Mouse (Mus musculus): ENCODE measurements around the gene Arpc1b.
"Not testable (repeated sequence)": the region's sequence is repeated elsewhere in the genome, so short reads cannot be mapped to it uniquely, and the experiment has no call there.

The Arpc1b gene

GRCm38 (mm10) chr5:145105694-145106275 lies 8.2 kb upstream of the Arpc1b start:
- in situ Hi-C loops (cut with MboI; ENCODE audit: low pct_unique_long_range_greater_than_20kb in 1 of 2, low sequenced_read_pairs in 2 of 2, unreplicated experiment in 1 of 2): no loop called here

DNA sequence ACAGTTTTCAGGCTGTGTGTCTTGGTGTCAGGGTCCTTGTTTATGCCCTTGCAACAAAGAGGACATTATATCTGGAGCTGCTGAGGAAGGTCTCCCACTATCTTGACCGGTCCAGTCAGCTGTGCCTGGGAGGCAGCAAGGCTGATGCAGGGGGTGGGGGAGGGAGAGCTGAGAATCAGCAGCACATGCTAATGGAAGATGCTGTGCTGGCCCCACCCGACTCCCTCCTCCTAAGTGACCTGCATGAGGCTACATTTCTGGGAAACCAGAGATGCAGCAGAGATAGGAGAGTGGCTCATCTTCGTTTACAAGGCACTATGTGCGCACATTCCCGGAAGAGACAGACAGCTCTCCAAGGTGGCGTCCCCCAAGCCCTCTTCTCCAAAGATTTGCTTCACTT lies 3.6 kb upstream of the Arpc1b start:
- in situ Hi-C loops (cut with MboI; ENCODE audit: low pct_unique_long_range_greater_than_20kb in 1 of 2, low sequenced_read_pairs in 2 of 2, unreplicated experiment in 1 of 2): no loop called here

- in situ Hi-C loops (cut with MboI; ENCODE audit: low pct_unique_long_range_greater_than_20kb in 1 of 2, low sequenced_read_pairs in 2 of 2, unreplicated experiment in 1 of 2): no loop called here
Measured at GRCm38 (mm10) chr5:145112566-145112965, 1.4 kb upstream of the Arpc1b start.

DNA sequence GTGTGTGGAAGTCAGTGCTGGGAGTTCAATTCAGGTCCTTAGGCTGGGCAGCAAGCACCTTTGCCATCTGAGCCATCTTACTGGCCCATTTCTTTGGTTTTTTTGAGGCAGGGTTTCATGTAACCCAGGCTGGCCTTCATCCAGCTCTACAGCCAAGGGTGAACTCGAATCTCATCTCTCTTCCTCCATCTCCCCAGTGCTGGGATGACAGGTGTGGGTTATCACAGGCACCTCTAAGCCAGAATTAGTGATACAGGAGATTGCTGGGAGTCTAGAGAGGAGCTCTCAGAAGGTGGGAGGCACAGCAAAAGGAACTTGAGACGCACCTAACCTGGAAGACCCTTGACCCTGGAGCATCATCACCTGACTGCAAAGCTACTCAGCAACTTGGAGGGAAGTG lies 599 bp upstream of the Arpc1b start:
- in situ Hi-C loops (cut with MboI; ENCODE audit: low pct_unique_long_range_greater_than_20kb in 1 of 2, low sequenced_read_pairs in 2 of 2, unreplicated experiment in 1 of 2): no loop called here

DNA sequence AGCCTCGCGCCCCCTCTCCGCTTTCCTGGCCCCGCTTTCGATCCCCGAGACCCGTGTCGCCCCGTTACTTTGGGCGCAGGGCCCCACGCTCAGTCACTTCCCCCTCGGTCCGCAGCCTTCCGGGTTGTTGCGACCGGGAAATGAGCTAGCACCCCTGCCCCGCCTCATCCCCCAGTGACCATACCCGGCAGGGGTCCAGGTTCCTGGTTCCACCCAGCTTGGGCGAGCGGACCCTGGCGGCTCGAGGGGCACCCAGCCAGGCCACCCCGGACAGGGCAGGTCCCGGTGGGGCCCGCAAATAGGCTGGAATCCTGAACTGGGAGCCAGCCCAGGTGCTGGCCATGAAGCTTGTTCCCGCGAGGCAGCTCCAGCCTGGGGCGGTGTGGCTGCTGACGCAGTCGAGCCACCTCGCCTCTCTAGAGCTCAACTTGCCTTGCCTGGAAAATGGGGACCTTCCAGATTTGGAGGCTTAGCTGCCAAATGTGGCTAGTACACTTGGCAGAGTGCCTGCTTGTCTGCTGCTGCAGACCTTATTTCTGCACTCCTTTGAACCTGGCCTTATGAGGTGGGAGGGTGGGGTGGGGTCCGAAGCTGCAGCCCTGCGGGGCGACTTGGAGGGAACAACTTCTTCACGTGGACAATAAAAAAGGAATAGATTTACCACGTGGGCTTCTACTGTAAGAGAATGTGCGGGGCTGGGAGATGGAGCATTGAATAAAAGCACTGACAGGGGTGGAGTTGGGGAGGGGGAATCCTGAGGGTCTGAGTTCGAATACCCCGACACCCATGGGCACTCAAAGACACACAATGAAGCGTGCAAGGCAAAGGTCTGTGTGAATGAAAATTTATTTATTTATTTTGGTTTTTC lies 825 bp downstream of the Arpc1b start:
- in situ Hi-C loops (cut with MboI; ENCODE audit: low pct_unique_long_range_greater_than_20kb in 1 of 2, low sequenced_read_pairs in 2 of 2, unreplicated experiment in 1 of 2): no loop called here

GRCm38 (mm10) chr5:145115736-145116135 lies 1.7 kb downstream of the Arpc1b start:
- in situ Hi-C loops (cut with MboI; ENCODE audit: low pct_unique_long_range_greater_than_20kb in 1 of 2, low sequenced_read_pairs in 2 of 2, unreplicated experiment in 1 of 2): no loop called here

GRCm38 (mm10) chr5:145116316-145116715 lies 2.3 kb downstream of the Arpc1b start:
- in situ Hi-C loops (cut with MboI; ENCODE audit: low pct_unique_long_range_greater_than_20kb in 1 of 2, low sequenced_read_pairs in 2 of 2, unreplicated experiment in 1 of 2): no loop called here

DNA sequence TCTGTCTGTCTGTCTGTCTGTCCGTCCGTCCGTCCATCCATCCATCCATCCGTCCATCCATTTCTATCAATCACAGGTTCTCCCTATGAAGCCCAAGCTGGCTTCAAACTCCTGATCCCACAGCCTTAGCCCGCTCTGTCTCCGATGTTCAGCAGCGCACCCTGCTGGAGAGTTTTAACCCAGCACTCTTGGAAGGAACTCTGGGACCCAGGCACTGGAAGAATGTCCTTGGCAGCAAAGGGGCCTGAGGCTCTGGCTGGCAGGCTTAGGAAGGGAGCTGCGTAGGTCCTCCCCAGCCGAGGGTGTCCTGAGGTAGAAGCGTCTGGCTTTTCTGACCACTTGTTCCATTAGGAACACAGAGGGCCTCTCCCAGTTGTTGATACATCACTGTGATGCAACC lies 2.9 kb downstream of the Arpc1b start:
- in situ Hi-C loops (cut with MboI; ENCODE audit: low pct_unique_long_range_greater_than_20kb in 1 of 2, low sequenced_read_pairs in 2 of 2, unreplicated experiment in 1 of 2): no loop called here

GRCm38 (mm10) chr5:145118005-145118404 lies 4.0 kb downstream of the Arpc1b start:
- in situ Hi-C loops (cut with MboI; ENCODE audit: low pct_unique_long_range_greater_than_20kb in 1 of 2, low sequenced_read_pairs in 2 of 2, unreplicated experiment in 1 of 2): no loop called here

DNA sequence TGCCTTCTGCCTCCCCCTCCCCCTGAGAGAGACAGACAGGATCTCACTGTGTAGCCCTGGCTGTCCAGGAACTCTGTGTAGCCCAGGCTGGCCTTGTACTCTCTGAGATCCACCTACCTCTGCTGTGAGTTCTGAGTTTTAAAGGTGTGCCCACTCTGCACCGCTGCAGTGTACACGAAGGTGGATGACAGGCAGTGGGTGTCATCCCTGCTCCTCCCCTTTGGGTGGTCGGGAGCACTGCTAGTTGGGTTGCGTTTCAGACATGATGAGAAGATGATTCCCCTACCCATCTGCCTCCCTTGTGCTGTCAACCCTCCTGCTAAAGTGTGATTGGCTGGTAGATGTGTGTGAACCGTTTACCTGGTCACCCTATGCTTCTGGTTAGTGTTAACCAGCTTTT lies 4.4 kb downstream of the Arpc1b start:
- in situ Hi-C loops (cut with MboI; ENCODE audit: low pct_unique_long_range_greater_than_20kb in 1 of 2, low sequenced_read_pairs in 2 of 2, unreplicated experiment in 1 of 2): no loop called here

DNA sequence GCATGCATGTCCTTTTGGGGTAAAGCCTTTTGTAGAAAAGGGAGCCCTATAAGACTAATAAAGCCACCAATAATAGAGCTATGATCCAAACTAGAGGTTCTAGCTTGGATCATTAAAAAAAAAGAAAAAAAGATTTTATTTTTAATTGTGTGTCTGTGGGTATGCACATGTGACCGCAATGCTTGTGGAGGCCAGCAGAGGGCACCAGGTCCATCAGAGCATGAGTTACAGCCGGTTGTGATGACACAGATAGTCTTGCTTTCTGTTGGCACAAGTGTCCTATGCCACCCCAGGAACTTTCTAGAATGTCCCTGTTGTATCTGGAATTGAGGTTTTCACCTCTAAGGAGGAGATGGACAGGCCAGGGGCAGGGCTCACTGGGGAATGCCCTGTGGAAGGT lies 5.4 kb downstream of the Arpc1b start:
- in situ Hi-C loops (cut with MboI; ENCODE audit: low pct_unique_long_range_greater_than_20kb in 1 of 2, low sequenced_read_pairs in 2 of 2, unreplicated experiment in 1 of 2): no loop called here

GRCm38 (mm10) chr5:145120921-145121320 lies 6.9 kb downstream of the Arpc1b start:
- in situ Hi-C loops (cut with MboI; ENCODE audit: low pct_unique_long_range_greater_than_20kb in 1 of 2, low sequenced_read_pairs in 2 of 2, unreplicated experiment in 1 of 2): no loop called here

GRCm38 (mm10) chr5:145123396-145123795 lies 9.4 kb downstream of the Arpc1b start:
- in situ Hi-C loops (cut with MboI; ENCODE audit: low pct_unique_long_range_greater_than_20kb in 1 of 2, low sequenced_read_pairs in 2 of 2, unreplicated experiment in 1 of 2): no loop called here

DNA sequence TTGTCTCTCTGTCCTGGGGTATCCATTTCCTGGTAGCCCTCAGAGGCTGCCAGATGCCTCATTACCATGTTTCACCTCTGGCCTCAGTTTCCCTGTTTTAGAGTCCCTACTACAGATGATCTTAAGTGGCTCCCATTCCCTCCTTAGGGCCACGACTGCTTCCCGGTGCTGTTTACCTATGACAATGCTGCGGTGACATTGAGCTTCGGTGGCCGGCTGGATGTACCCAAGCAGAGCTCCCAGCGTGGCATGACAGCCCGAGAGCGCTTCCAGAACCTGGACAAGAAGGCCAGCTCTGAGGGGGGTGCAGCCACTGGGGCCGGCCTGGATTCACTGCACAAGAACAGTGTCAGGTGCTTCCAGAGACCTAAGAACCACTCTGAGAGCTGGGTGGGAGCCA lies 12.6 kb downstream of the Arpc1b start:
- in situ Hi-C loops (cut with MboI; ENCODE audit: low pct_unique_long_range_greater_than_20kb in 1 of 2, low sequenced_read_pairs in 2 of 2, unreplicated experiment in 1 of 2): no loop called here

GRCm38 (mm10) chr5:145129124-145129523 lies 15.1 kb downstream of the Arpc1b start:
- in situ Hi-C loops (cut with MboI; ENCODE audit: low pct_unique_long_range_greater_than_20kb in 1 of 2, low sequenced_read_pairs in 2 of 2, unreplicated experiment in 1 of 2): no loop called here

GRCm38 (mm10) chr5:145129773-145130172 lies 15.8 kb downstream of the Arpc1b start:
- in situ Hi-C loops (cut with MboI; ENCODE audit: low pct_unique_long_range_greater_than_20kb in 1 of 2, low sequenced_read_pairs in 2 of 2, unreplicated experiment in 1 of 2): not testable (repeated sequence)

- in situ Hi-C loops (cut with MboI; ENCODE audit: low pct_unique_long_range_greater_than_20kb in 1 of 2, low sequenced_read_pairs in 2 of 2, unreplicated experiment in 1 of 2): no loop called here
Measured at GRCm38 (mm10) chr5:145130191-145130590, 16.2 kb downstream of the Arpc1b start.

- in situ Hi-C loops (cut with MboI; ENCODE audit: low pct_unique_long_range_greater_than_20kb in 1 of 2, low sequenced_read_pairs in 2 of 2, unreplicated experiment in 1 of 2): no loop called here
Measured at GRCm38 (mm10) chr5:145130995-145131394, 17.0 kb downstream of the Arpc1b start.

GRCm38 (mm10) chr5:145133275-145133674 lies 19.3 kb downstream of the Arpc1b start:
- in situ Hi-C loops (cut with MboI; ENCODE audit: low pct_unique_long_range_greater_than_20kb in 1 of 2, low sequenced_read_pairs in 2 of 2, unreplicated experiment in 1 of 2): not testable (repeated sequence)

DNA sequence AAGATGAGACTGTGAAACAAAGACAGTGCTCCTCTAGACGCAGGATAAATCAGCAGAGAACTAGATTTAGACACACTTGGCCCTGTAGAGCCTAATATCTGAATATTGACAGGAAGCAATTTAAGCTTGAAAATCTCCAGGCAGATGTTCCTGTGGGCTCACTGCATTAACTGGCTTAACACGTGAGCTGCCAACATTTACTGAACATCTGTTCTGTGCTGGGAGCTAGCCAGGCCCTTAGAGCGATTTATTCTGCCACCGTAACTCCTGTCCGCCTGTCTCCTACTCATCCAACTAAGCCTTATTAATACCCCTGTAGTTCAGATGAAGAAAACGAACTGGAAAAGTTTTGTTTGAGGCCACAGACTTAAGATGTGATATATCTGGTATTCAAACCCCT lies 24.8 kb downstream of the Arpc1b start:
- in situ Hi-C loops (cut with MboI; ENCODE audit: low pct_unique_long_range_greater_than_20kb in 1 of 2, low sequenced_read_pairs in 2 of 2, unreplicated experiment in 1 of 2): no loop called here

Measured in mouse embryonic stem cell (cell line).